Mouse (Mus musculus): ENCODE results near the gene Svbp. TPM values are rescaled to one million over a fixed set of nuclear protein-coding genes. Genes with fewer than 3 reads are reported as not detected.

Svbp gene
- total RNA-seq, 4 experiments from 2014 or later: 15.2 to 18.2 (median 16.4) TPM

DNA sequence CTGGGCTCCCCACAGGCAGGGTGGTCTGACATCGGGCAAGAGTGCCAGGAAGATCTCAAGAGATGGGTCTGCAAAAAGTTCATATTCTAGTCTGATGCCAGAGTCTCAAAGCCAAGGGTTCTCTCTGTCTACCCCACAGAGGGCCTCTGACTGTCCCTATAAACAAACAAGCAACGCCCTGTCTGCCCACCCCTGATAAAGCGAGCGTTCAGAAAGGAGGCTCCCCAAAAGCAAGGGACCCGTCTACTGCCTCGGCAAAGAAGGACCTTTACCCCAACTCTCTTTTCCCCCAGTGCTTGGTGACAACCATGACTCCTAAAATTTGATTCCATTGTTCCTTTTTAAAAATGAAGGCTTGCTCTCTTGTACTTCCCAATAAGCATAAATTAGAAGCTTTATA, 5.2 kb upstream of the Svbp start, which contains the start of gene Ermap:
TSS of gene Ermap (minus strand) at position 148 of the 400 bp plus-strand sequence.
- no peak for DNase-seq (ENCODE audit: low spot score in 2 of 2)

DNA sequence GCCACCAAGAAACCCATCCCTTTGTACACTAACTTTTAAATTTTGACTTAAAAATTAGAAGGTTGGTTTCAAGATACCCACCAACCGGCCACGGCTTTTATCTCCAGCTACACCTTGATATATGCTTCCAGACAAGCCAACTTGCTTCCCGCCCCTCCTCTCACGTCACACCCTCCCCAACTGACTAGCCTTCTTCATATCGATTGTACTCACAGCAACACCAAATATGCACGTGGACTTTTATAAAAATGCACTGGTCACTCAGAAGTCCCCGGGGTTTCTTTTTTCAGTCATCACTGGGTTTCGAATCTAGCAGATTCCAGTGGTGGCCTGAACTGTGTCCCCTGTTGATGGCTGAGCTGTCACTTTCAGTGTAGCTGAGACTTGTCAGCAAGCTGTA, 4.5 kb upstream of the Svbp start:
- no peak for DNase-seq (ENCODE audit: low spot score in 2 of 2)

GRCm38 (mm10) chr4:119191273-119191672, 3.8 kb upstream of the Svbp start:
- DNase-seq (ENCODE audit: low spot score in 2 of 2): no peak

DNA sequence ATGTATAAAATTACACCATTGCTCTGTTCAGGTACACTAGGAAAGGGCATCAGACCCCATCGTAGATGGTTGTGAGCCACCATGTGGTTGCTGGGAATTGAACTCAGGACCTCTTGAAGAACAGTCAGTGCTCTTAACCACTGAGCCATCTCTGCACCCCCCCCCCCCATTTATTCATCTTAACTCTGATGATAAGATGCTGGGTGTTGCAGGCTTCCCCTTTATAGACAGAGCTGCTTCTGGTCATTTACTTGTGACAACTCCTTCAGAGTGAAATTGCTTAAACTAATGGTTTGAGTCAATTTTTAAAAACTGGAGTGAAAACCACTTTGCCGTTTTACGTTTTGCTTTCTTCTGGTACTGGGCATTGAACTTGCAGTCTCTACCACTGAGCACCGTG, 2.3 kb upstream of the Svbp start:
- DNase-seq (ENCODE audit: low spot score in 2 of 2): no peak

GRCm38 (mm10) chr4:119195582-119196320, 645 bp downstream of the Svbp start:
- peak in 1 of 2 experiments; percentile 13 for DNase-seq (ENCODE audit: low spot score in 2 of 2)

DNA sequence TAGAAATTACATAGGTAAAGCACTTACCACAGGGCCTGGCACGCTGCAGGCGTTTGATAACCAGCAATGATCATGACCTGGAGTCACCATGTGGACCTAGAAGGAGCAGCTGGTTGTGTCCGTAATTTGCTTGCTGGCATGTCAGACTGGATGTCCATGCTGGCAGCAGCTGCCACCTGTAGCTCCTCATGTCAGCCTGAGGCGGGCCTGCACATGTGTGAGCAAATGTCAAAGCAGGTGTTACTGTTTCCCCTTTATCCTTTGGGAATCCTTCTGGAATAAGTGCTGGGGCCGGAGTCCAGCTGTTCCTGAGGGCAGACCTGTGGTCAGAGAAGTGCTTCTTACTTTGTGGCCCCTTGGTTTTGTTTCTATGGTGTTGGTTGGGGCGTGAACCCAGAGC, 3.0 kb downstream of the Svbp start:
- no peak for DNase-seq (ENCODE audit: low spot score in 2 of 2)

DNA sequence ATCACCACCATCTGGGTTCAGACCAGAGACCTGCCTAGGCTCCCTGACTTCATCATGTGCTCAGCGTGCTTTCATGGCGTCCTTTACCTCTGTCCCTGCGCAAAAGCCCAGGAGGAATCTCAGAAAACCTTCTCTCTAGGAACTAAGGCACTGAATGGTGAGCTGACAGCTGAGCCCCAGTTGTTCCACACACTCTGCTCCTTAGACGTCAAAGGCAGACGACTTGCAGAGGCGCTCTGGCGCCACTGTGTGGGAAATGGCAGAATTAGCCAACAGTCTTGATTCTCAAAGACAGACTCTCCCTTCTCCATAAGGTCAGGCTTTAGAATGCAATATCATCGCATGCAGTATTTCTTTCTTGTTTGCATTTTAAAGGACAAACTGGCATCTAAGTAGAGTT, 9.6 kb downstream of the Svbp start:
- DNase-seq (ENCODE audit: low spot score in 2 of 2): peak in 1 of 2 experiments; percentile 54

DNA sequence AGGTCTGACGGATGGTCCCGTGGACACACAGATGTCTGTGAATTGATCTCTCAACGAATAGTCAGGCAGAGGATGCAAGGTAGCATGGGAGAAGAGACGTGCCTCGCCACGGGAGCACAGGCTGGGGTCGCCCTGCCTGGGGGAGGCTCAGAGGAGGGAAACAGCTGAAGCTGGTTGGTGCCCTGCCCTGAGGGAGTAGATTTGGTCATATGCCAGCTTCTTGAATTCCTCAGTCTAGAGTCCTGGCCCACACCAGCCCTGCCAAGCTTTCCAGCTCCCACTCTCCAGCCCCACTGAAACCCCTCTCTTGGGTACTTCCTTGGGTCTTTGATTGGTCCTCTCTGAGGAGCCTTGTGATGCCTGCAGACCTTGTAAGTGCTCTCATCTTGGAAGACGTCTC, 21.6 kb downstream of the Svbp start:
- DNase-seq (ENCODE audit: low spot score in 2 of 2): no peak

GRCm38 (mm10) chr4:119218169-119218568, 23.1 kb downstream of the Svbp start, which contains the start of gene Tmem269:
Gene Tmem269 (minus strand): TSS chr4:119218217.
- DNase-seq (ENCODE audit: low spot score in 2 of 2): no peak

DNA sequence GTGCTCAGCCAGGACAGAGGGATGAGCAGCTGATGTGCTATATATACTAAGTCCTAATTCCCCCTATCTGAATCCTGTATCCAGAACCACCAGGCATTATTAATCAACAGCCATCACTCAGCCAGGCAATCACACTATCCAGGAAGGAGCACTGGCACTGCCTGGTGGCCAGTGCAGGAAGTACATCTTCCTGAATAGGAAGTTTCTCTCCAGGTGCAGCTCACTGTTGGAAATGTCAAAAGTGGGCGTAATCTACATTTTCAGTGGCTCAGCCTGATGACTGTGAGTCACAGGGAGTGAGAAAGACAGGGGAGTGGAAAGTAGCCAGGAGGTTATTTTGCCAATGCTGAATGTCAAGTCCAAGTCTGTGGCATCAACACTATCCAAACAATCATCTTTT, 28.6 kb downstream of the Svbp start:
- peak in 1 of 2 experiments; percentile 37 for DNase-seq (ENCODE audit: low spot score in 2 of 2)

DNA sequence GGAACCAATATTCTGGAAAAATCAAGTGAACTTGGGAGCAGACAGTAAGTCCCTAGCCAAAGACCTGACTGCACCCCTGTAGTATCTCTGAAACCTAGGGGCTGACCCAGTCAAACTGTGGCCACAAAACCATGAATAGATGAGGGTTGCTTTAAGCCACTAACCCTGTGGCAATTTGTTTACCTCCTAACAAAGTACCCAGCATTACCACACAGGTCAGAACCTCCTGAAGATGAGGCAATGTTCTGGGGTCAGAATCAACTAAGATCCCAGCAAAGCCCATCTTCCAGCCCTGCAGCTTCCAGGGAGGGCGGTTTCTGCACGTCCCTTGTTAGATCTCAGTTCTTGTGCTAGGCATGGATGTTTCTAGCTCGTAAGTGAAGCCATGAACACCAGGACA, 29.4 kb downstream of the Svbp start:
- no peak for DNase-seq (ENCODE audit: low spot score in 2 of 2)

- no peak for DNase-seq (ENCODE audit: low spot score in 2 of 2)
These were observed 30.6 kb downstream of the Svbp start for GRCm38 (mm10) chr4:119225719-119226118.

- no peak for DNase-seq (ENCODE audit: low spot score in 2 of 2)
These were observed 31.6 kb downstream of the Svbp start for GRCm38 (mm10) chr4:119226751-119227150.

GRCm38 (mm10) chr4:119232410-119233255, 37.5 kb downstream of the Svbp start, which contains the start of the genes AU022252 and P3h1:
Gene AU022252 (minus strand): TSS chr4:119232712.
Gene P3h1 (plus strand): TSS chr4:119232915.
- DNase-seq (ENCODE audit: low spot score in 2 of 2): peak; percentile 98 to 99

DNA sequence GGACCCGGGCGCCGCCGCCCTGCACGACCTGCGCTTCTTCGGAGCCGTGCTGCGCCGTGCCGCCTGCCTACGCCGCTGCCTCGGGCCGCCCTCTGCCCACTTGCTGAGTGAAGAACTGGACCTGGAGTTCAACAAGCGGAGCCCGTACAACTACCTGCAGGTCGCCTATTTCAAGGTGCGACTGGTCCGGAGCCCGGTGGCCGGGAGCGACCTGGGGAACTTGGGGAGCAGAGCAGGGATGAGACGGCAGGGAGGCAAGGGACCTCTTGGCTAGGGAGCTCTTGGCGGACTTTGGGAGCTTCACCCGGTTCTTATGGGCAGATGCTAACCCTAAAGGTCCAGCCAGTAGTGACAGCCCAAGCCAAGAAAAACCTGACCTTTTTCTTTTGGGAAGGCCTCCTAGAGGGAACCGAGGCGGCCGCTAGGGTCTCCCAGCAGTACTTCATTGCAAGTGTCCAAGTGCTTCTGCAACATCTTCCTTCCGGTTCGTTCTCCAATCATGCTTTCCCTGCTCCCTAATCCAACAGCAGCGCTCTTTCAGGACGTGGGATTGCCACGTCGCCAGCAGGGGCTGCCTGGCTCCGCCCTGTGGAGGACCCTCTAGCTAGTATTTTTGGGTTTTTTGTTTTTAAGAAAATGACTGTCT, 38.3 kb downstream of the Svbp start:
- peak; percentile 27 to 39 for DNase-seq (ENCODE audit: low spot score in 2 of 2)

DNA sequence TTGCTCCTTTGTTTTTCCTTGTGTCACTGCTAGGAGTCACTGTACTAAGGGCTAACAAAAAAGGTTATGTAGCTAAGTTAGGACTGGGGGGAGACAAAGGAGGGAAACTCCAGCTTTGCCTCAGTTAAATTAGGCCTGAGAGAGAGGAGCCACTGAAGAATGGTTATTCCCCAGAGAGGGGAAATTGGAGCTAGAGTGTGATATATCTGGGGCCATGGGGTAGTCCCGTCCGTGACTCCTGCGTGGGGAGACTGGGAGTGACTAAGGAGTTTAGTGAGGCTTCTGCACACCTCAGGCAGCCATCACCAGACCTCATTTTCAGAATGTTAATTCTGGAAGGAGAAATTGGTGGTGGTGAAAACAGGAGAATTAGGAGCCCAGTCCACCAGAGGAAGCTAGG, 39.2 kb downstream of the Svbp start:
- DNase-seq (ENCODE audit: low spot score in 2 of 2): no peak

- DNase-seq (ENCODE audit: low spot score in 2 of 2): no peak
These were observed 43.6 kb downstream of the Svbp start for GRCm38 (mm10) chr4:119238661-119239060.

DNA sequence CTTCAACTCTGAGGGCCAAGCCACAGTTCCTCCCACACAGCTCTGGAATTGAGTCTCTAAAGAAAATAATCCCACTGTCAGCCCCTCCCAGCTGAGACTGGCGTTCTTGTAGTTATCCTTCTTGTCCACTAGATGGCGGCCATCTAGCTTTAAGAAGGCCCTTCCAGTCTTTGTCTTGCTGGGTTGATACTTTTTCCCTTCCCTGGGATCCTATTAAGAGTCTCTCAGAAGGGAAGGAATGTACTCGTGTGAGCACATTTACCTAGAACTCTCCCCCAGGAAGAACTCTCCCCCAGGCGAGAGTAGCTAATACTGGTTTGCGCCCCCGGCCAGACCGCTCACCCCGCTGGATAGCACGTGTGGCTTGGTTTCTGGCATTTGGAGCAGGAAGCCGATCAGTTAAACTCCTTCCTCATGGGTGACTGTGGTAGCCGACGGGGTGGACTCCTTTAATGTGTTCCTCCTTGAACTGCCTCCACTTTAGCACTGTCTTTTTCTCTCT, 44.1 kb downstream of the Svbp start:
- peak in 1 of 2 experiments; percentile 44 for DNase-seq (ENCODE audit: low spot score in 2 of 2)

GRCm38 (mm10) chr4:119241664-119242063, 46.6 kb downstream of the Svbp start:
- peak in 1 of 2 experiments; percentile 75 for DNase-seq (ENCODE audit: low spot score in 2 of 2)

DNA sequence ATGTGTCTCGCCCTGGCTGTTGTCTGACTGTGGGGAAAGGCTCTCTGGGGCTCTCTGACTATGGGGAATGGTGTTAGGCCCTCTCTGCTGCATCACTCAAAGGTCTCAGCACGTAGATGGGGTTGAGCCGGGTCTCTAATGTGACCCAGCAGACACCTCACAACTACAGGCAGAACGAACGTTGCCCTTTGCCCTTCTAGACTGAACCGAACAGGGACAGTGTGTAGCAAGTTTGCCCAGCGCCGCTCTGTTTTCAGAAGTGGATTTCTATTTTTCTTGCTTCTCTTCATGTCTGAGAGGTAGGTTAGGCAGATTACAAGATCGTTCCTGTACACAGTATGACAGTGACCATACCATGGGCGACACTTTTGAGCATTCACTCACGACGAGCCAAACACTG, 47.5 kb downstream of the Svbp start:
- DNase-seq (ENCODE audit: low spot score in 2 of 2): no peak

GRCm38 (mm10) chr4:119244468-119245240, 49.5 kb downstream of the Svbp start:
- DNase-seq (ENCODE audit: low spot score in 2 of 2): peak in 1 of 2 experiments; percentile 86
